ENCODE assay signal across 9 mouse cellular contexts in genomic region chr9:31266013-31266659, GRCm38 (mm10). TPM values are rescaled to one million over a fixed set of nuclear protein-coding genes. Genes with fewer than 3 reads are reported as not detected.
DNase-seq lines count a peak whose midpoint lies in the region; ATAC-seq and TF ChIP-seq lines count a peak whose summit lies in the region.
"Had no signal": no experiment of that assay in that cellular context is flagged by ENCODE, and none has a peak within 500 bp of the region (broad histone marks: within the 10 kb centered on the region; RNA-seq: fewer than 3 reads in every experiment).

No protein-coding gene starts in this region.

- H3K9me3 ChIP-seq in forebrain, embryonic 16.5 days (ENCODE audit: control insufficient read depth, low read length): no peaks in the 10 kb centered on the region
- no peaks in the 10 kb centered on the region for H3K9me3 ChIP-seq in limb, embryonic 13.5 days

- no peak overlapping the region for H3K4me2 ChIP-seq in forebrain, embryonic 16.5 days (ENCODE audit: low read length)
- no peak overlapping the region for H3K4me2 ChIP-seq in limb, embryonic 13.5 days (replicated peaks)

- peak; percentile 43 for DNase-seq in adrenal gland, postnatal 14 days
- no peak for DNase-seq in adrenal gland, postnatal 4 days (ENCODE audit: low spot score in 2 of 2)
- DNase-seq in 3134 (ENCODE audit: extremely low read depth, insufficient read length, low spot score): peak; percentile 58
- DNase-seq in cerebellum, postnatal 14 days: no peak
- no peak for DNase-seq in cerebellum, adult 2 months
- DNase-seq in yolk sac, embryonic 10.5 days (ENCODE audit: low spot score): no peak
- DNase-seq: thymus, postnatal 4 days had no signal

- H3K27ac ChIP-seq in forebrain, embryonic 16.5 days (ENCODE audit: low read length): 0 out of 2 replicates have a peak overlapping the region, but pooled peaks have one; percentile 33
- peak overlapping the region; percentile 85 for H3K27ac ChIP-seq in limb, embryonic 13.5 days
- no peak overlapping the region for H3K27ac ChIP-seq in cerebellum, adult 2 months (ENCODE audit: insufficient read depth, low read length)

- no peak for TF ChIP-seq POLR2A in cerebellum, adult 2 months (IDR thresholded peaks at IDR 0.05; ENCODE audit: borderline replicate concordance, insufficient read depth, low read length)

- 42% methylated on average over 5 of the region's 5 CpGs for WGBS in forebrain, embryonic 16.5 days
- WGBS in limb, embryonic 13.5 days: 66% methylated on average over 5 of the region's 5 CpGs
- 59% methylated on average over 5 of the region's 5 CpGs for WGBS in cerebellum, adult 2 months

- no peaks in the 10 kb centered on the region for H3K36me3 ChIP-seq in forebrain, embryonic 16.5 days (ENCODE audit: control insufficient read depth, insufficient read depth)
- no peaks in the 10 kb centered on the region for H3K36me3 ChIP-seq in limb, embryonic 13.5 days

- TF ChIP-seq CTCF in cerebellum, adult 2 months (IDR thresholded peaks at IDR 0.05; ENCODE audit: borderline replicate concordance, insufficient read depth, low read depth, low read length): no peak

- H3K9ac ChIP-seq in forebrain, embryonic 16.5 days (replicated peaks; ENCODE audit: low read depth, low read length): no peak overlapping the region
- no peak overlapping the region for H3K9ac ChIP-seq in limb, embryonic 13.5 days

- ATAC-seq in forebrain, embryonic 16.5 days: peak; percentile 75
- ATAC-seq in limb, embryonic 13.5 days (ENCODE audit: low FRiP score, low read depth): peak; percentile 69; the same call in 1 of the 2 replicates

- H3K4me1 ChIP-seq in forebrain, embryonic 16.5 days (replicated peaks; ENCODE audit: control insufficient read depth, insufficient read depth, low read length): peaks cover 6% of the 10 kb centered on the region
- peaks cover 16% of the 10 kb centered on the region for H3K4me1 ChIP-seq in limb, embryonic 13.5 days
- no peaks in the 10 kb centered on the region for H3K4me1 ChIP-seq in cerebellum, adult 2 months (ENCODE audit: control insufficient read depth, insufficient read depth, low read length)

- no peak overlapping the region for H3K4me3 ChIP-seq in forebrain, embryonic 16.5 days (replicated peaks; ENCODE audit: low read length)
- no peak overlapping the region for H3K4me3 ChIP-seq in limb, embryonic 13.5 days
- no peak overlapping the region for H3K4me3 ChIP-seq in cerebellum, adult 2 months (replicated peaks; ENCODE audit: insufficient read depth, low read depth, low read length)

- no peaks in the 10 kb centered on the region for H3K27me3 ChIP-seq in forebrain, embryonic 16.5 days (replicated peaks; ENCODE audit: control insufficient read depth, insufficient read depth, low read length)
- no peaks in the 10 kb centered on the region for H3K27me3 ChIP-seq in limb, embryonic 13.5 days
- no peaks in the 10 kb centered on the region for H3K27me3 ChIP-seq in cerebellum, adult 2 months (ENCODE audit: control insufficient read depth, insufficient read depth, low read length)

RNA-seq across cellular contexts. Expression of gene Prdm10, which starts 14.2 kb away (rescaled TPM):
- 8.0 and 8.3 TPM in 2 replicates for total RNA-seq in adrenal gland, postnatal 14 days (2021)
- total RNA-seq in adrenal gland, postnatal 4 days (2021): 1 to 10 TPM; 9.0 to 9.3 TPM
- polyA plus RNA-seq in forebrain, embryonic 16.5 days (2015; fragmentation: Nextera tagmentation; extraction: Ambion mirVana): 9.8 and 12.1 TPM in 2 replicates
- polyA plus RNA-seq in limb, embryonic 13.5 days (2015; fragmentation: Nextera tagmentation; extraction: Ambion mirVana): 5.1 and 5.2 TPM in 2 replicates
- polyA plus RNA-seq in cerebellum, adult 2 months (2012; rRNA removed): 21.5 and 23.4 TPM in 2 replicates

RNA-seq across cellular contexts. Expression of gene Aplp2, which starts 54.5 kb away (rescaled TPM):
- 627 and 648 TPM in 2 replicates for total RNA-seq in adrenal gland, postnatal 14 days (2021)
- 100 to 1,000 TPM; 518 to 550 TPM for total RNA-seq in adrenal gland, postnatal 4 days (2021)
- polyA plus RNA-seq in forebrain, embryonic 16.5 days (2015; fragmentation: Nextera tagmentation; extraction: Ambion mirVana): 275 and 276 TPM in 2 replicates
- polyA plus RNA-seq in limb, embryonic 13.5 days (2015; fragmentation: Nextera tagmentation; extraction: Ambion mirVana): 169 and 186 TPM in 2 replicates
- polyA plus RNA-seq in cerebellum, adult 2 months (2012; rRNA removed): 1,017 and 1,095 TPM in 2 replicates

Comparison
In these comparisons a context has a peak if more than half of its experiments do, and no peak if none do; other contexts are left out.
1. DNase-seq: peak in adrenal gland, postnatal 14 days (single experiment) and 3134 (single experiment); none in adrenal gland, postnatal 4 days (0 of 2), cerebellum, postnatal 14 days (0 of 2), cerebellum, adult 2 months (0 of 2) and yolk sac, embryonic 10.5 days (single experiment).